Mouse (Mus musculus) E14TG2a.4 (cell line): ENCODE data around the gene Herpud1.

Experiments
- H3K27me3 ChIP-seq: 2 replicates; pipeline ENCODE4 v1.6.1; 2014; ENCODE audit warnings: low read length, control low read depth; ENCODE audit not compliant: insufficient read depth
- H3K36me3 ChIP-seq: 2 replicates; pipeline ENCODE4 v1.6.1; 2014; ENCODE audit warnings: low read length, control low read depth; ENCODE audit not compliant: insufficient read depth
- H3K4me1 ChIP-seq: replicated peaks from 2 replicates; pipeline ENCODE4 v1.6.1; 2014; ENCODE audit warnings: low read depth, low read length, control low read depth
- H3K4me3 ChIP-seq: replicated peaks from 2 replicates; pipeline ENCODE4 v1.5.1; 2014; ENCODE audit warnings: mild to moderate bottlenecking, low read length
- H3K9me3 ChIP-seq: 2 replicates; pipeline ENCODE4 v1.6.1; 2014; ENCODE audit warnings: low read length, control low read depth
- CTCF ChIP-seq: conservative IDR thresholded peaks from 2 replicates; pipeline ENCODE4 v1.5.1; 2014; ENCODE audit warnings: low read length
- NANOG ChIP-seq: IDR thresholded peaks from 2 replicates; pipeline ENCODE4 v1.6.1; 2014; ENCODE audit warnings: borderline replicate concordance, low read length, mixed read lengths
- POU5F1 ChIP-seq: IDR thresholded peaks from 2 replicates; pipeline ENCODE4 v1.6.1; 2014; ENCODE audit warnings: low read length, borderline replicate concordance

The Herpud1 gene

DNA sequence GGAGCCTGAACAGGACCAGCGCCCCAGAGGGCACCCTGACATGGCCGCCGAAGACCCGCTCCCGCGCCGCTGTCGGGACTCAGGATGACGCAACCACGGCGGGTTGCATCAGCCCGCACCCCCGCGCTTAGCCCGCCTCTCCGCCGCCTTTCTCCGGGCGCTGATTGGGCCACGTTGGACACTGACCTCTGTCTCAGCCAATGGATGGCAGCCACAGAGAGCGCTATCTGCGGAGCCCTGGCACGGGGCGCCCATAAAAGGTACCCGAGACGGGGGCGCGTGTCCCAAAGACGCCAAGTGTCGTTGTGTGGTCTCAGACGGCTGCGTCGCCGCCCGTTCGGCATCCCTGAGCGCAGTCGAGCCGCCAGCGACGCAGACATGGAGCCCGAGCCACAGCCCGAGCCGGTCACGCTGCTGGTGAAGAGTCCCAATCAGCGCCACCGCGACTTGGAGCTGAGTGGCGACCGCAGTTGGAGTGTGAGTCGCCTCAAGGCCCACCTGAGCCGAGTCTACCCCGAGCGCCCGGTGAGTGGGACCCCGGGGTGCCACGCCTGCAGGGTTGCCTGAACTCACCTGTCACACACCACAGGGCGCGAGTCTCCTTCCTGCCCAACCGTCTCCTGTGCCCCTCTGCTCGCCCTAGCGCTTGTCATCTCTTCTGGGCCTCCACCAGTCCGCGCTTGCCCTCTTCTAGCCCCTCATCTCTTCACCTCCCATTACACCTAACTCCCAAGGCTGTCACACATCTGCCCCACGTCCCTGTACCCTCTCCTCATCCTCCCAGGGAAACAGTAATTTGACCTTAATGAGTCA is at the start of gene Herpud1:
Gene Herpud1 (plus strand): TSS at position 225 of the 813 bp plus-strand sequence.
- Histone ChIP-seq H3K36me3 (peaks cover 23% of the 10 kb centered on the region), H3K4me3 (peak within 1 kb of the TSS; percentile 89), H3K4me1 (peaks cover 29% of the 10 kb centered on the region), H3K9me3 (0 out of 2 replicates have a peak, but pooled peaks cover 4% of the 10 kb centered on the region), H3K27me3 (peaks cover 10% of the 10 kb centered on the region)
- TF ChIP-seq POU5F1, result no peak
- TF ChIP-seq CTCF, result no peak
- TF ChIP-seq NANOG, result no peak

DNA sequence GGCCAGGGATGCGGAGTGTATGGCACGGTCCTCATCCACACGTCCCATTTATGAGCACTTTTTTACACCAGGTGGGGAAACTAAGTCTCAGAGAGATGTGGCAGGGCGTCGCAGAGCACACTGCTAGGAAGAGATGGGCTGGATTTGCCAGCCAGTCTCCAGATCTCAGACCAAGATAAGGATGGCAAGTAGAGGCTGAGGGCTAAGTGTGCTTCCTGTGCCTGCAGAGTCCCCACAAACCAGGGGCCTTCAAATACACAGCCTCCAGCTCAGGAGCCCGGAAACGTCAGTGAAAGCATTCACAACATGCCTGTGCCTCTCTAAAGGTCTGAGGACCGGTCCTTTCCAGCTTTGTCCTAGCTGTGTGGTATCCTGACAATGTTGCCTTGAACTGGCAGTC is 48.7 kb upstream of the Herpud1 start:
- no peaks in the 10 kb centered on the region for H3K9me3 ChIP-seq
- peaks cover 10% of the 10 kb centered on the region for H3K4me1 ChIP-seq
- TF ChIP-seq CTCF, result no peak
- no peak for TF ChIP-seq POU5F1
- TF ChIP-seq NANOG, result no peak
- no peaks in the 10 kb centered on the region for H3K27me3 ChIP-seq
- H3K4me3 ChIP-seq, result no peak overlapping the region
- H3K36me3 ChIP-seq, result no peaks in the 10 kb centered on the region

DNA sequence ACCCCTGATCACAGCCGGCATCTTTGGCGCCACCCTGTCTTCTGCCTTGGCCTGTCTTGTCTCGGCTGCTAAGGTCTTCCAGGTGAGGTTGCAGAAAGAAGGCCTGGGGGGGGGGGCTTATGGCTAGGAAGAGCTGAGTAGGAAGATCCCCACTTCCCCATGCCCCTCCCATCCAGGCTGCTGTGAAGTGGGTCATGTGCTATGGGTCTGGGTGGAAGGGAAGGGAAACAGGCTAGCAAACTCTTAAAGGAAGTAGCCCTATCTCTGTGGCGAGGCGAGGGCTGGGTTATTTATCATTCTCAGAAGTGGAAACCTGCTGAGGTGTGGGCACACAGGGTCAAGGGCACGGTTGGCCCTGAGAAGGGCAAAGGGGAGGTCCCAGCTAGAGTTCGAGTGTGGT is 45.4 kb upstream of the Herpud1 start:
- H3K4me1 ChIP-seq, result peaks cover 15% of the 10 kb centered on the region
- H3K27me3 ChIP-seq, result no peaks in the 10 kb centered on the region
- H3K9me3 ChIP-seq, result no peaks in the 10 kb centered on the region
- no peak for TF ChIP-seq NANOG
- TF ChIP-seq POU5F1, result no peak
- no peak for TF ChIP-seq CTCF
- no peaks in the 10 kb centered on the region for H3K36me3 ChIP-seq
- no peak overlapping the region for H3K4me3 ChIP-seq

DNA sequence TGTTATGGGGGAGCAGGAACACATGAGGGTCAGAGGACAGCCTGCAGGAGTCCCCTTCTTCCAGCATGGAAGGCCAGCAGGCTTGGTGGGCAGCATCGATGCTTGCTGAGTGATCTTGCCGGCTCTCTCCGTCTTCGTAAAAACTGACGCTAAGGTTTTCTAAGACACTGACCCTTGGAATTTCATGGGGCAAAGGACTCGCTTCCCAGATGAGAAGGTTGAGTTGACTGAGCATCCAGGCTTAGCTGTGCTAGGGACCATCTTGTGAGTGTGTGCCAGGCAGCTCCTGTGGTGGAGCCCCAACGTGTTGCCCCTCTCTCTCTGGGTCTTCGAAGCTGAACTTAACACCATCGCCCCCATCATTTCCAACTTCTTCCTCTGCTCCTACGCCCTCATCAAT is 43.5 kb upstream of the Herpud1 start:
- Histone ChIP-seq H3K9me3 (no peaks in the 10 kb centered on the region), H3K4me3 (no peak overlapping the region), H3K36me3 (no peaks in the 10 kb centered on the region), H3K4me1 (peaks cover 15% of the 10 kb centered on the region), H3K27me3 (no peaks in the 10 kb centered on the region)
- TF ChIP-seq POU5F1 (no peak), NANOG (no peak), CTCF (no peak)

DNA sequence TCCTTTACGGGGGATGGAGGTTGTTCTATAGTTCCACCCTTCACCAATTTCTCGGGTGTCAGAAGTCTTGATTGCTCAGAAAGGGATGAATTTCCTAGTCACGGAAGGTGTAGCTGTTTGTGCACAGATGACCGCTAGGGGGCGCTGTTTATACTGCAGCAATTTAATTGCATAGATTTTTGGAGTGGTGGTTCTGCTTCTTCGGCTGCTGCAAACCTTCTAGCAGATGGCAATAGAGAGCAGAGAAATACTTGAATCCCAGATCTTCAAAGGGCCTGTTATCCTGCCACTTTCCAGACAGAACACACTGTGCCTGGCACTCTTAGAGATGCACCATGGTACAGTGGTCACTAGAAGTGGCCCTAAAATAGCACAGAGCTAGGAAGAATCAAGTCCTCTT is 42.9 kb upstream of the Herpud1 start:
- Histone ChIP-seq H3K27me3 (no peaks in the 10 kb centered on the region), H3K4me3 (no peak overlapping the region), H3K9me3 (no peaks in the 10 kb centered on the region), H3K4me1 (peaks cover 15% of the 10 kb centered on the region), H3K36me3 (no peaks in the 10 kb centered on the region)
- TF ChIP-seq CTCF, result peak; percentile 90
- TF ChIP-seq POU5F1, result no peak

DNA sequence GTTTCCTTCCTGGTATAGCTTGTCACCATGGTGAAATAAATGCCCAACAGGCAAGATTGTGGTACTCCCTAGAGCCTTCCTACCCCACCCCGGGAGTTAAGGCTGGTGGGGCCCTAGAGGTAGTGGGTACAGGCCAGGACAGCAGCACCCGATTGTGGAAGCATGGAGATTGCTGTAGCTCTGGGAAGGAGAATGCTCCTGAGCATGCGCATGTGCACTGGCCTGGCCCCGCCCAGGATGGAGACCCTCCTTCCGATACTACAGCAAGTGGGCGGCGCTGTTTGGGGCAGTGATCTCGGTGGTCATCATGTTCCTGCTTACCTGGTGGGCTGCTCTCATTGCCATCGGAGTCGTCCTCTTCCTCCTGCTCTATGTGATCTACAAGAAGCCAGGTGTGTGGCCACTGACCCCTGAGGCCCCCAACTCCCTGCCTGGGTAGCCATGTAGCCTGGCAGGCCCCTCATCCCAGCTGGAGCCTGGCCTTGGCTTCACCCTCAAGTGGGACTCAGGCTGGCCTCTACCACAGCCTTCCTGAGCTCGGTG is 42.4 kb upstream of the Herpud1 start:
- H3K4me3 ChIP-seq, result no peak overlapping the region

DNA sequence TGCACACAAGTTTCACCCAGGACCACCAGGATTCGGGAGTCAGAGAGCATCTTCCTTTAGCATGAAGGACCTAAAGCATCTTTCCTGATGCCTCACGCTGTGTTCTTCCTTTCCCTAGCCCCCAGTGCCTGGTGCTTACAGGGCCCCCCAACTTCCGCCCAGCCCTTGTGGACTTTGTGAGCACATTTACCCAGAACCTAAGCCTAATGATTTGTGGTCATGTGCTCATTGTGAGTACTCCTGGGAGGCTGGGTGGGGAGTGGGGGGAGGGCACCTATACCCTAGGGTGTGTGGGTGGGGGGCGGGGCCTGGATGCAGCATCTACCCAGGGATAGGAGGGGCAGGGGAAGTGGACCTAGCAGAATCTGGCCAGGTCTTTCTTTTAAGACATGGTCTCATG is 40.6 kb upstream of the Herpud1 start:
- H3K4me1 ChIP-seq, result peaks cover 15% of the 10 kb centered on the region
- no peaks in the 10 kb centered on the region for H3K27me3 ChIP-seq
- H3K4me3 ChIP-seq, result no peak overlapping the region
- TF ChIP-seq NANOG, result no peak
- TF ChIP-seq POU5F1, result no peak
- no peak for TF ChIP-seq CTCF
- no peaks in the 10 kb centered on the region for H3K9me3 ChIP-seq
- H3K36me3 ChIP-seq, result no peaks in the 10 kb centered on the region

More for the DNA sequence above, 42.4 kb upstream of the Herpud1 start:
- no peaks in the 10 kb centered on the region for H3K36me3 ChIP-seq
- peaks cover 15% of the 10 kb centered on the region for H3K4me1 ChIP-seq
- TF ChIP-seq POU5F1 (no peak), NANOG (no peak), CTCF (no peak)
- no peaks in the 10 kb centered on the region for H3K27me3 ChIP-seq
- H3K9me3 ChIP-seq, result no peaks in the 10 kb centered on the region

DNA sequence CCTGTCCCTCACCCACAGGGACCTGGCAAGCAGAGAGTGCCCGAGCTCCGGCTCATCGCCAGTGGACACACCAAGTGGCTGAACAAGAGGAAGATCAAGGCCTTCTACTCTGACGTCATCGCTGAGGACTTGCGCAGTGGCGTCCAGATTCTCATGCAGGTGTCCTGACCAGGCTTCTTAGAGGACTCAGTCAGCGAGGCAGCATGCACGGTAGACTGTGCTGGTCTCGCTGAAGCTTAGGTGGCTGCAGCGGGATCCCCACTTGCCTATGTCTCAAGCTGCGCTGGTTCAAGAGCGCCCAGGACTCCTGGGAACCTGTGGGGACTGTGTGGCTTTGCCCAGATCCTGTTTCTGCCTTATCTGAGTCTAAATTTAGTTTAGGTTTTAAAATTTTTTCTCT is 40.0 kb upstream of the Herpud1 start:
- TF ChIP-seq CTCF, result no peak
- TF ChIP-seq POU5F1, result no peak
- no peak for TF ChIP-seq NANOG
- no peaks in the 10 kb centered on the region for H3K36me3 ChIP-seq
- no peaks in the 10 kb centered on the region for H3K27me3 ChIP-seq
- no peaks in the 10 kb centered on the region for H3K9me3 ChIP-seq
- no peak overlapping the region for H3K4me3 ChIP-seq
- peaks cover 10% of the 10 kb centered on the region for H3K4me1 ChIP-seq

DNA sequence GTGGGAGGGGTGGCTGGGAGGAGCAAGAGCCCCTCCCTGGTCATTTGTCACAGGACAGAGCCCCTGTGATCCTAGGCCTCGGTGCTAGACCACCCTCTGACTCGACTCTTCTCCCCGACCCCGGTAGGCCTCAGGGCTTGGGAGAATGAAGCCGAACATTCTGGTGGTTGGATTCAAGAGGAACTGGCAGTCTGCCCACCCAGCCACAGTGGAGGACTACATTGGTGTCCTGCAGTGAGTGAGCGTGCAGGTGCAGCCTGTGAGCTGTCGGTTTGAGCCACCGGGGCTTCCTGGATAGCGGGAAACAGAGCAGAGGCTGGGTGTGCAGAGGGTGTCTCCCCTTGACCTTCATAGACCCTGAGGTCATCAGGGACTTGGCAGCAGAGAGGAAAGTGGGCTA is 37.8 kb upstream of the Herpud1 start:
- TF ChIP-seq POU5F1, result no peak
- no peak for TF ChIP-seq NANOG
- no peak for TF ChIP-seq CTCF
- Histone ChIP-seq H3K4me1 (peaks cover 5% of the 10 kb centered on the region), H3K27me3 (no peaks in the 10 kb centered on the region), H3K9me3 (no peaks in the 10 kb centered on the region), H3K36me3 (no peaks in the 10 kb centered on the region), H3K4me3 (no peak overlapping the region)
